Mouse (Mus musculus) embryonic stem cell, embryonic (primary cell): Measurements from ENCODE around the gene Ttc7b.

Experiments
- CTCF ChIA-PET, 4 experiments: fragments of 300-600 bp in 2 of 4; fragments of 350-600 bp in 2 of 4; sonication (Branson Sonifier 250); formaldehyde crosslinking; loops; one replicate each; lab custom pipeline; 2022; ENCODE audit warnings: inconsistent platforms in 2 of 4; lab: Charles Lee
- POLR2A ChIA-PET, 4 experiments: fragments of 300-600 bp in 2 of 4; fragments of 350-600 bp in 2 of 4; sonication (Branson Sonifier 250); formaldehyde crosslinking; loops; one replicate each; lab custom pipeline; 2022; ENCODE audit warnings: antibody characterized with exemption in 4 of 4, inconsistent platforms in 1 of 4; lab: Charles Lee

Ttc7b gene

DNA sequence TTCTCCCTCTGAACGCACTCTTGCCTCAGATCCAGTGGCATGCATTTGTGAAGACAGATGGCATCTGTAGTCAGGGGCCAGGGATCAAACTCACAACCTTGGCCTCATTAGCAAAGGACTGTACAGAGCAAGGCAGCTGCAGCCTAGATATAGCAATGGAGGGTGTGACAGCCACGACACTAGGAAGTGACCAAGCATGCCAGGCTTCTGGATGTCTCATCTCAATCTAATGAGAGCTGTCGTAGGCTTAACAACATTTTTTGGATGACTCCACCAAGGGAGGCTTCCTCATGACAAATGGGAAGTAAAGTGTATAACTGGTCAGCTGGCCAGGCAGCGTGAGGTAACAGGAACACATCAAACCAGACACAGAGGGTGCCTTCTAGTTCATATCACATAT is 94.4 kb downstream of the Ttc7b start:
- ChIA-PET CTCF (no interaction called here), POLR2A (interaction anchor here in 1 of 4 experiments (0.5 to 1.5 kb wide), 2 partner anchors 12 to 232 kb away, joined by 3 read pairs; no protein-coding TSS in a partner anchor)

DNA sequence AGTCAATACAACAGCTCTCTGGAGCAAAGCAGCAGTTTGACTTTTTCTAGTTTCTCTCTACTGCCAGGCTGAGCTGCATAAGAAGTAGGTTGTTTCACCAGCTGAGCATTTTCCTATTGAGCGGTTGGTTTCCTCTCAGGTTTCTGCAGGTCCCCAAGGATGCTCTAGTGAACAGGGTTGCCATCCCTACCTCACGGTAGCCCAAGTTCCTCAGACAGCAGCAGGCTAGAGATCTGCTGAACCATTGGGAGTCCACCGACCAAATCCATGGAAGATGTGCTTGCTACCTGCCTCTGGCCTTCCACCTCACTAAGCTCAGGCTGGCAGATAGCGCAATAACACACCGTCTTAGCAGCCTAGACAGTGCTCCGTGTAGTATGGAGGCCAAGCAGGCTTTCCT is 95.6 kb downstream of the Ttc7b start:
- ChIA-PET POLR2A (interaction anchor here in 1 of 4 experiments (0.6 to 1.5 kb wide), 2 partner anchors 10 to 449 kb away, joined by 3 to 4 read pairs; no protein-coding TSS in a partner anchor), CTCF (no interaction called here)

DNA sequence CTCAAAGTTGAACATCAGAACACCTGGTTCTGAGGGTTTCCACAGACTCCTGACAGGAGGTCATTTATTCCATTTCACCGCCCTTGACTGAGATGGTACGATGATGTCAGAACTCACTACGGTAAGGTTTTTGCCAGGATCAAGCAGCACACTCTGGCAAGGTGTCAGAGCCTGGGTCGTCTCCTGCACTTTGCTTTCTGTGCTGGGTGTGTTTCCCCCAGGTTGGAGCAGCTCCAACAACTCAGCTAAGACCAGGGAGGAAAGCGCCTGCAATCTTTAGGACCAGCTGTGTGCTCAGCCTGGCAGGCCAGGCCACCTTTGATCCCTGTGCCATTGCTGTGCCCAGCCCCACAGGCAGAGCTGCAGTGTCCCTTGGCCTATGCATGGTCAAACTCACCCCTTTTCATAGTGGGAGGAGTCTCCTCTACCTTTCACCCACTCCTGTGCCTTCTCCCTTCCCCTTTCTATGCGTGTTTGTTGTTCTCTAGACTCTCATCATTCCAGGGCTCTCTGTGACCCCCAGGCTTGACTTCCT is 98.3 kb downstream of the Ttc7b start:
- CTCF ChIA-PET = interaction anchor here in 3 of 4 experiments (0.5 to 1.4 kb wide), 5 partner anchors 14 to 574 kb away, joined by 3 to 5 read pairs (median 3); no protein-coding TSS in a partner anchor
- POLR2A ChIA-PET = interaction anchor here in 2 of 4 experiments (0.7 to 2.2 kb wide), 8 partner anchors 13 to 217 kb away, joined by 3 to 7 read pairs (median 3); no protein-coding TSS in a partner anchor

DNA sequence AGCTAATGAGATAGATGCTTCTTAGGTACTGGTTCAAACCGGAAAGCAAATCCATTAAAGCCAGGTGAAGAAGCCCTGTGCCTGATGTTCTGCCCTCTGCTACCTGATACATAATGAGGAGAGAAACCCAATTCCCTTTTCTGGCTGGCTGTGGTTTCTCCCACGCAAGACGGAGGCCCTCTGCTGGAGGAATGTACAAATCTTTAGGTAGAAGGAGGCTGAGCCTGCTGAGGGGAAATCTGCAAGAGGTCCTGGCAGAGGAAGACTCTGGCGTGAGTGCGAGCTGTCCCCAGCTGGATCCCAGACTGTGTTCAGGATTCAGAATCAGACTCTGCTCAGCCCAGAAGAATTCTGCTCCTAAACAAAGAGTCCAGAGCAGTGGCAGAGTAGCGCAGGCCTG is 99.1 kb downstream of the Ttc7b start:
- POLR2A ChIA-PET = interaction anchor here in 3 of 4 experiments (0.7 to 2.2 kb wide), 8 partner anchors 13 to 223 kb away, joined by 3 to 8 read pairs (median 3); partner anchors contain the start of gene Calm1 (in 1 of the 3)
- CTCF ChIA-PET = interaction anchor here (0.5 to 1.4 kb wide), 8 partner anchors 13 to 1774 kb away, joined by 3 to 5 read pairs (median 3); no protein-coding TSS in a partner anchor

DNA sequence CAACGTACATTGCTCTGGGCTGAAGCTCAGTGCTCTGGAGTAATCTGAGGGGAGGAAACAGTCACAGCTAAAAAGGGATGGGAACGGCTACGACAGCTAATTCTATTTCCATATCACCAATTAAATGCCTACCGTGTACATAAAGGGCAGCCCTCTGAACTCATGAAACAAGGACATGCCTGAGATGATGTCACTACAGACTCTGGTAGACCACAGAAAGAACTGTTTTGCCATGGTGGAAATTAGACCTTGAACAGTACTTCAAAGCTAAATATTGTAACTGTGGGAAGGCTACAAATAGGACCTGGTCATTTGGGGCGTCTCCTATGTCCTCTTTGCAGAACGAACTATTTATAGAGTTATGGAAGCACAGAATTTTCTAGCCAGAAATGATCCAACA is 99.7 kb downstream of the Ttc7b start:
- POLR2A ChIA-PET = interaction anchor here in 3 of 4 experiments (0.5 to 2.2 kb wide), 5 partner anchors 12 to 222 kb away, joined by 3 to 8 read pairs (median 3); partner anchors contain the start of gene Calm1 (in 1 of the 3)
- CTCF ChIA-PET = interaction anchor here in 2 of 4 experiments (0.7 to 1.4 kb wide), 3 partner anchors 189 to 255 kb away, joined by 3 to 5 read pairs (median 3); no protein-coding TSS in a partner anchor

DNA sequence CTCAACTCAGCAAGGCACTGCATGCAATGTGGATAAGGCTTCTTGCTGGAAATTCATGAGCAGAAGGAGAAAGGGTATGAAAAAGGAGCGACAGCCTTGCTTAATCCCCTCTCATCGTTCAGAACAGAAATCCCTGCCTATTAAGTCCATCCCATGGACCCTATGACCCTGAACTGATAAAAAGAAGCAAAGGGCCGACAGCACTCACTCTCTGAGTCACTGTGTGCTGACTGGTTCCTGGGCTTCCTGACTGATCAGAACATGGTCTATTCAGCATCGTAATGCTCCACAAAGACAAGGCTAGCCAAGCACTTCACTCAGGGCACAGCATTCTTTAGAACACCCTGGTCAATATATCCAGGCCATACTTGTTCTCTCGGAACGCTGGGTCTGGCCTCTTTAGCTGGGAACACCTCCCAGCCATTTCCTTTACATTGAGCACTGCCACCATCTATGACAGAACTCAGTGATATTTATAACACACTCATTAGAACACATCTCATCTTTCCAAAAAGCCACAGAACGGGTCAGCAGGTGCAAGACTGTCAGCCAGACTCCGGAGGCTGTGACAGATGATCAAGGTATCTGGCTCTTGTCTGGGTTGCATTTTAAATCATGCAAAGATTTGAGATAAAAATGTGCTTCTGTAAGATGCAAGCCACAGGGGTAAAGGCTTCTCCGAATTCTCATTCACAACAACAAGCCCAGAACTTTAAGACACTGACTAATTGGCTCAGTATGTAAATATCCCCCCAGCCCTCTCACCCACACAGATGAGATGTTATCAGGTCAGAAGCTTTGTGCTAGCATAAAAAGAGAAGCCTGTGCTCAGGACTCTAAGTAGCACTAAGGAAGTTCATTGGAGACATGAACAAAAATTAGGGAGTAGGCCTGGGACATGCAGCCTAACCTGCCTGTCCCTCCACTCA is 100.4 kb downstream of the Ttc7b start:
- ChIA-PET CTCF (no interaction called here), POLR2A (interaction anchor here in 3 of 4 experiments (0.5 to 2.2 kb wide), 3 partner anchors 13 to 20 kb away, joined by 3 to 7 read pairs (median 3); no protein-coding TSS in a partner anchor)

DNA sequence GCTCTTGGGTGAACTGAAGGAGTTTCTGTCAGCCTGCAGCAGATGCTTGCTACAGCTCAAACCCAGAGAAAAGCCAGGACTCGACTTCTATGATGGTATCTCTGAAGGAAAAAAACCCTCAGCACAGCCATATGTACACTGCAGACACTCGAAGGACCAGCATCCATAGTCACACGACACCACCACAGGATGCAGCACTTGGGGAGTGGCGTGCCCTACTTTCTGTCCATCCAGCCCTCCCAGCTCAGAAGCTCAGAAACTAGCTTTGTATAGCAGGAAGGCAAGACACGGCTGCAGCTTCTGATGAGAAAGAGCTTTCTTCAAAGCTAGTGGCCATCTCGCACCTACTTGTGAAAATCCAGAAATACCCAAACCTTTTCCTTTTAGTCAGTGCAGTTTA is 104.8 kb downstream of the Ttc7b start:
- ChIA-PET POLR2A (interaction anchor here in 2 of 4 experiments (0.8 to 1.1 kb wide), 2 partner anchors 8 to 18 kb away, joined by 3 to 7 read pairs; no protein-coding TSS in a partner anchor), CTCF (interaction anchor here in 1 of 4 experiments (0.5 kb wide), 1 partner anchor 68 kb away, joined by 6 read pairs; no protein-coding TSS in a partner anchor)

DNA sequence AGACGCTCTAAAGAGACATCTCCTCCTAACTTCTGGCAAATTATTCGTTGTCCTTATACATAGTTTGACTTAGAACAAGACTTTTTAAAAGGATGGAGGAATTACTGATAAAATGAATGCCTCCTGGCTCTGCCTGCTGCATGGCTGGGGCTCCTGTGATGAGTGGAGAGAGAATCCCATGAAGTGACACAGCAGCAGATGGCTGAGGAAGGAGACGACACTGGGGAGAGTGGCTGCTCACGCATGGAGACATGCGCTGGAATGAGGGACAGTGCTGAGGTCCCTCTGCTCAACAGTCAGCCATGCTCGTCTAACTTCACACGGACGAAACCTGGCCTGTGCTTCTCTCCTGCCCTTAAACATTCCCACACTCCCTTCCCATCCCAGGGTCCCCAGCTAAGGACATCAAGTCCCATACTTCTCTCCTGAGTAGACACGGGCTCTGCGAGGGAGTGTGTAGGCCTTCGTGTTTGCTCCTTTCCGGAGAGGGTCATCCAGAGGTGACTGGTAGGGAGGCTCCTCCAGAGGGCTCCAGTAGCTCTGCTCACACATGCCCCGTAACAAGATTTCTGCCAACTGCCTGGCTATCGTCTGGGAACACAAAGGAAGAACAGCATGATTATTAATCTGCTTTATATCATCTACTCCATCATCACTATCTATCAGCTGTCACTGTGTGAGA is 105.8 kb downstream of the Ttc7b start:
- CTCF ChIA-PET = interaction anchor here in 1 of 4 experiments (0.5 kb wide), 1 partner anchor 67 kb away, joined by 6 read pairs; no protein-coding TSS in a partner anchor
- POLR2A ChIA-PET = no interaction called here

DNA sequence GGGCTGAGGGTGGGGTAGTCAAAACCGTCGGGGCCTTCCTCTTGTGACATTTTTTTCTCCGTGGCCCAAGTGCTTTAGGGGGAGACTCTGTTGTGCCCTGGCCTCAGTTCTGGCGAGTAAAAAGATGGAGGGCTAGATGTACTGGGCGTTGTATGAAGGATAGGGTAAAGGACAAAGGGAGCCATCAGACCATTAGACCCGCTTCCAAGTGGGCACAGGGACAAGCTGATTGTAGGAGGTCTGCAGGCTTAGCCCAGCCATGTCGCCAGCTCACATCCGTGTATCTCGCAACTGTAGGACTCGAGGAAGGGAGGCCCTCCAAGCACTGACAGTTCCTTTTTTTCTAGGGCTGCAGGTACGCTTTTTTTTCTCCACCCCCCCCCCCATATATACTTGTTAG is 111.9 kb downstream of the Ttc7b start:
- CTCF ChIA-PET = interaction anchor here in 1 of 4 experiments (1.0 kb wide), 1 partner anchor 13 kb away, joined by 3 read pairs; no protein-coding TSS in a partner anchor
- POLR2A ChIA-PET = interaction anchor here in 3 of 4 experiments (0.6 to 1.5 kb wide), 6 partner anchors 13 to 330 kb away, joined by 3 to 16 read pairs (median 4); no protein-coding TSS in a partner anchor

DNA sequence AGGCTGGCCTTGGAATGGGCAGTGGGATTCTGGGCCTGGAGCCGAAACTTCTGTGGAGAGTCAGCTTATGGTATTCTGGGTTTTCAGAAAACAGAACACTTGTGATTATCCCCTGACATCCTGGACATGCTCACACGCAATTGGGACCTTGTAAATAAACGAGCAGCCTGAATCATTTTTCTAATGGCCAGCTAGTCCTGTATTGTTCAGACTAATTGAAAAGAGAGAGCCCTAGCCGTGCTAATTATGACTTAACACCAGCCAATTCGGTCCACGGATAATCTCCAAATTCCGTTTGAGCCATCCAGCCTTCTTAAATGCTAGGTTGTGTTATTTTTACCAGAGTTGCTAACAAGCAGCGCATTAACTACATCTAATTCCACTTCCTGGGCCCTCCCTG is 112.5 kb downstream of the Ttc7b start:
- CTCF ChIA-PET = interaction anchor here in 2 of 4 experiments (1.0 to 1.3 kb wide), 3 partner anchors 14 to 433 kb away, joined by 3 to 4 read pairs (median 3); no protein-coding TSS in a partner anchor

DNA sequence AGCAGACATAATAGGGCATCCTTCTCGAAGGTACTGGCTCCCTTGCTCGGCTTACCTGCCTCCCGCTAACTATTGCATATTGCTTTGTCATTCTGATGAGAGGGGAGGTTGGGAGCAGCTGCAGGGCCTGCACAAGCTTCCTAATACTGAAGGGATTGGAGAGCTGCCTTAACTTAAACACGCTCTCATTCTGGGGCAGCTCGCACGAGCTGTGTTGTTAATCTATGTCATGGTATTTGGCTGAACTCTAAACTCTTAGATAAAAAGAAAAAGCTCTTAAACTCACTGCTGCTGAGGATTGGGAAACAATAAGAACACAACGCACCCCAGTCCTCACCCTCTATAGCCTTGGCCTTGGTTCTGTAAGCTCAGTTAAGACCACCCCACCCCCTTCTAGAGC is 113.3 kb downstream of the Ttc7b start:
- POLR2A ChIA-PET = interaction anchor here in 2 of 4 experiments (0.9 to 1.9 kb wide), 10 partner anchors 8 to 220 kb away, joined by 3 to 7 read pairs (median 4); partner anchors contain the start of gene Calm1 (in 1 of the 2)
- CTCF ChIA-PET = interaction anchor here in 2 of 4 experiments (1.0 to 1.3 kb wide), 3 partner anchors 206 to 434 kb away, joined by 3 to 4 read pairs (median 4); no protein-coding TSS in a partner anchor

More for the DNA sequence above, 112.5 kb downstream of the Ttc7b start:
- POLR2A ChIA-PET = interaction anchor here in 2 of 4 experiments (0.9 to 1.6 kb wide), 7 partner anchors 8 to 207 kb away, joined by 3 to 8 read pairs (median 3); no protein-coding TSS in a partner anchor

DNA sequence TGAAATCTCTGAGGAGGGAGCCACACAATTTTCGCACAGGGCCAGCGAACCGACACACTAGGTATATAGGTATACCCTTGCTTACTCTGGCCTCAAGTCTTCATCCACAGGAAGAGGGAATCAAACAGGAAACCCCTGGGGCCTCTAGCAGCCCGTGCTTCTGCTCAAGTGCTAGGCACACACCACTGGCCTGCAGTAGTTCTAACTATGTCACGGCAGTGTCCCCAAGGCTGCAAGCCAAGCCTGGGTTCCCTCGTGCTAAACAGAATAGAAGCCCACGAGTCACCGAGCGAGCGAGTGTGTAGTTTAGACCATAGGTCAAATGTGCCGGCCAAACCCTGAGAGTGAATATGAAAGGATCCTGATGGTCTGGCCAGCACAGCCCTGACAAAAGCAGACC is 114.5 kb downstream of the Ttc7b start:
- CTCF ChIA-PET = no interaction called here
- POLR2A ChIA-PET = interaction anchor here in 1 of 4 experiments (1.9 kb wide), 1 partner anchor 15 kb away, joined by 7 read pairs; no protein-coding TSS in a partner anchor

DNA sequence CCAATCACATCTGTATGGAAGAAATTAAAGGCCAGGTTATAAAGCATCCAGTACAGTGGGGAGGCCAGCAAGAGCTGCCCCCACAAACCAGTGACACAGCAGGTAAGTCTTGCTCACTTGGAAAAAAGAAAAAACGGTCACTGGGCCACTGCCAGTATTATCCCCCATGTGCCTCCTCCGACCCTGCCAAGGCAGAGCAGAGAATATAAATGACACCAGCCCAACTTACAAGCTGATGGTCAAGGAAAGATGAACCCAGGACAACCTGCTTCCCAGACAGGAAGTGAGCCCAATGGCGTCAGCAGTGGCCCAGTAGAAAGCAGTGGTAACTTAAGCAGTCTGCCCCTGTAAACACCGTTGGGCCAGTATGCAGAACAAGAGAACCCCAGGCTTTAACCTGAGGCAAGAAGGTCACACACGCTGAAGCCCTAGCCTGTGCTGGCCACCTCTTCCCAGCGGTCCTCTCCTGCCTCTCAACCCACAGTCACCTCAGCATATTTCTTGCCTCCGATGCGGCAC is 115.1 kb downstream of the Ttc7b start:
- ChIA-PET CTCF (no interaction called here), POLR2A (interaction anchor here in 1 of 4 experiments (0.8 kb wide), 1 partner anchor 53 kb away, joined by 4 read pairs; no protein-coding TSS in a partner anchor)

DNA sequence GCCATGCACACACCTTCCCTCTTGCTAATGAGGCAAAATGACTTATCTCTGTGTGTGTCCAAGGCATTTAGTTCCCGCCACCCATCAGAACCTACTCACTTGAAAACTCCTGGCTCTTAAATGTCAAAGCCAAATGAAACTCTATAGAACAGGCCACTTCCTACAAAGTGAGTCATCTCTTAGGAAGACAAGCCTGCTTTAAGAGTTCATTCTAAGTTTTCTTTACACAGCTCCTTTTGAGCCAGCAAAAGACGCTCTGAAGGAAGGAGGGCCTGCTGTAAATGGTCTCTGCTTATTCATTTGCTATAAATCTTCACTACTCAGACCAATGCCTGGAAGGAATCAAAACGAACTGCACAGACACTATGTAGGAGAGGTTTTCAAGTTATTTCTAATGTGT is 116.2 kb downstream of the Ttc7b start:
- POLR2A ChIA-PET = interaction anchor here in 1 of 4 experiments (0.6 to 0.7 kb wide), 2 partner anchors 38 to 1135 kb away, joined by 3 to 4 read pairs; no protein-coding TSS in a partner anchor

DNA sequence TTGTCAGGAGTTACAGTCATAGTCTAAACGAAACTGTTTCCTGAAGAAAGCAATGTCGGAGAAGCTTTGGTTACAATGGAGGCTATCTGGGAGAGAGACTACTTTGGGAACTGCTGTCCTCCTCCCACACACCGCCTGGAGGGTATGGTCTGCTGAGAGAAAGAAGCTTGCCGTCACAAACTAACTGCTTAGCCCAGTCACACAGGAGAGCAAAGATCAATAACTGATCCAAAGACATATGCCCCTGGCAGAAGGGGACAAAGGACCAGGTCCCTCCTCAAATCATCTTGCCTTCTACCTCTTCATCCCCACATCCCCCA is 117.7 kb downstream of the Ttc7b start:
- POLR2A ChIA-PET = no interaction called here

More for the DNA sequence above, 116.2 kb downstream of the Ttc7b start:
- CTCF ChIA-PET = interaction anchor here in 1 of 4 experiments (0.6 kb wide), 1 partner anchor 236 kb away, joined by 4 read pairs; no protein-coding TSS in a partner anchor

DNA sequence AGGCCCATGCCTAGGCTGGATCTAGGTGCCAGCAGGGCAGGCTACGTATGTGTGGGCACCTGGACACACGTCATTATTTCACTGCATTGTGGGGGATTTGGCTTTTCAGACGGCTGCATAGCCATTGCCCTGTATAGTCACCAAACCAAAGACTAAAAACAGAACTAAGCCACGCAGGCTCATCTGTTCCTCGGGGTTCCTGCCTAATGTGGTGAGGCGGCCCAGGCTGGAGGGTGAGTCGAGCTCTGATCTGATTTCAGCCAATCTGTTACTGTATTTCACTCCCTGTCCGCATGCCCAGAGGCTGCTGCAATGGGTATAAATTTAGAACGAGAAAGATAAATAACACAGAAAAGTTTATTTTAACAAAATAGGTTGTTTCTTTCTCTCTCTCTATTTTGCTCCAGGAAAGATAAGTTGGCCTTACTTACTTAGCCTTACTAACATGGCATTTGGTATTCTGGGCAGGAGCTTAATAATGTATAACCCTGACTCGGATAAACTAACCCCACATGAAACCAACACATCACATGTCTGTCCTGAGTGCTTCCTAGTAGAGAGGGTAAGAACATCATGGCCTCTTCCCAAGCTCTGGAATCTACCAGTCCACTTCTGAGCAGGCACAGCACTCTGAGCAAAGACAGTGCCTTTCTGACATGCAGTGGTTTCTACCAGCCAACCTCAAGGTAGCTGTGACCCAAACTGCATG is 118.2 kb downstream of the Ttc7b start:
- CTCF ChIA-PET = no interaction called here

More for the DNA sequence above, 117.7 kb downstream of the Ttc7b start:
- CTCF ChIA-PET = no interaction called here

DNA sequence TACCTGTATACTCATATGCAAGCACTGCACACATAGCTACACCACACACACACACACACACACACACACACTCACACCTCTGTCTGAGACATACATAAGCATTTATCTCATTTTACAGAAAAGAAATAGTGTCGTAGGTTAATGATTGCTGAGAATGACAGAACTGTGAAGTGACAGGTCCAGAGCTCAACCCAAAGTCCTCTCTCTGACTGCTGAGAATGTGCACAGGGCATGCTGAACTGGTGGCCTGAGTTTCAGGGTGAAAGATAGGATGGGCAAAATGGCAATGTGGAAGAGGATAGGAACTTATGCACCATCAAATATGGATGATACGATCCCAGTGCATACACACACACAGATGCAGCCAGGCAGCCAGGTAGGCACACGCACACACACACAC is 120.5 kb downstream of the Ttc7b start:
- ChIA-PET CTCF (no interaction called here), POLR2A (interaction anchor here in 2 of 4 experiments (0.6 to 1.1 kb wide), 3 partner anchors 20 to 166 kb away, joined by 3 to 4 read pairs (median 3); no protein-coding TSS in a partner anchor)

More for the DNA sequence above, 118.2 kb downstream of the Ttc7b start:
- POLR2A ChIA-PET = no interaction called here
